Mouse (Mus musculus) small intestine, adult 2 months (tissue): ENCODE results near the gene Gm26602.

Source experiments
- CTCF ChIP-seq: fragments of 200-500 bp; IDR thresholded peaks from 2 replicates; pipeline ENCODE4 v1.5.1; 2012; ENCODE audit warnings: low read depth, mild to moderate bottlenecking, control low read depth, inconsistent platforms, low read length, moderate library complexity, mixed read lengths; ENCODE audit not compliant: insufficient replicate concordance, insufficient read length; ENCODE audit errors: extremely low read depth
- POLR2A ChIP-seq: fragments of 200-500 bp; IDR thresholded peaks from 2 replicates; pipeline ENCODE4 v1.6.1; 2012; ENCODE audit warnings: low read depth, mild to moderate bottlenecking, control low read depth, inconsistent platforms, low read length, moderate library complexity

DNA sequence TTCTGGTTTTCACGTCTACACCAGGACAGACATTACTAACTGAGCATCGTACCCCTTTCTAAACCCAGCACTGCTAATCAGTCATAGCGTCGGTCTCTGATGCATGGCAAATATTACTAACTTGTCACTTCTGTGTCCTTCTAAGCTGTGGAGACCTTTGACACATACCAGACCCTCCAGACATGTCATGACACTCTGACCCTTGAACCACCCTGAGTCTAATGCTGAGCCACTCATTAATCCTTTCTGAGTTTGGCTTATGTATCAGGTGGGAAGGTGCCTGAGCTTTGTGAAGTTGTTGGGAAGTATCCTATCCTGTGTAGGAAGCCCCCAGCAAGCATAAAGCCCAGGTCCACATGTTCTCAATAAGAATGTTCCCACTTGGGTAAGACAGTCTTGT lies 39.2 kb downstream of the Gm26602 start:
- no peak for TF ChIP-seq POLR2A
- TF ChIP-seq CTCF = no peak
